Mouse (Mus musculus) common myeloid progenitor, adult 5-6 weeks (primary cell): ENCODE measurements at regions not wholly inside any gene's neighbourhood (a gene's known extent, or its start where the extent isn't known, plus 50 kb on each side); places are given as distances from the start of the nearest gene placed in this dataset.

Experiments
- ATAC-seq: replicated peaks from 2 replicates; pipeline ENCODE4 v1.8.0; 2016; ENCODE audit warnings: low read depth, mild to moderate bottlenecking, moderate TSS enrichment, inconsistent platforms; ENCODE audit not compliant: poor library complexity, severe bottlenecking

DNA sequence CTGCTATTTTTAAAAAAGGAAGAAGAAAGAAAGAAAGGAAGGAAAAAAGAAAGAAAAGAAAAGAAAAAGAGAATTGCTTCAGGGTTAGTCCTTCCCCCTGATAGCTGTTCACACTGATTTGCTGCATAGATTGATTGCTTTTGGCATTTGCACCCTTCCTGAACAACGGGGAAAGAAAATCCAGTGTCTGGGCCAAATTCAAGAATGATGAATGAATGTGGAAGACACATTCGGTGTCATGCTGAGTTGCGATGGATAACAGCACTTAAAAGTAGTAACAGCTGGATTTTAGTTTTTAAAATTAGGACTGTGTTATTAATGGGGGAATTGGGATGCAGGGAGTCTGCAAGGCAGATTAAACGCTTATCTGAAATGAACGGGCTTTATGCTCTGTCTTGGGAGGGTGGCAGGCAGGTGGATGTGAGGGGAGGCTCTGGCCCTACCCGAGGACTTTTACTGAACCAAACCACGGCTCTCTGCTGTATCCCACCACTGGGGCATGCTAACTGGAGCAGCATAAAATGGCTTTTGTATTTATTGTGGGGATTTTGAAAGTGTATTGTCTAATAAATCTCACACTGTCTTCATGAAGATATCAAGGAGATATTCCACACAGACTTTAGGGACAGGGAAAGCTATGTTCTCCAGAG lies 114.4 kb downstream of the Lca5 start:
- no peak for ATAC-seq

DNA sequence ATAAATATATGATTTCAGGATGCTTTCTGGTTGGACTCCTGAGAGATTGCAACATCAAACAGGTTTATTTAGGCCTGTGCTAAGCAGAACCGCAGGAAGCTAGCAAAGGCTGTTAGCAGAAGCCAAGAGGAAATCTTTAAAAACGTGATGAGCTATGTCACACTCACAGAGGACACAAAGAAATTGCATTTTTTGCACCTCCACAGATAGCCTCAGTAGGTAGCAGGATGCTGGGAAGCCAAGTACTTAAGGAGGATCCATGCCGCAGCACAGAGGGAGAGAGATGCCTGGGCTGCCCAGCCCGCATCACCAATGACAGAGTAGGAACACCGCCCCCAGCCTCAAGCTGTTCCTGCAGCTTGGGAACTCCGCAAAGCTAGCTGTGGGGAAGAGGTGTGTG lies 115.0 kb downstream of the Lca5 start:
- ATAC-seq = peak; percentile 47

GRCm38 (mm10) chr9:83324336-83324735 lies 116.6 kb downstream of the Lca5 start:
- peak; percentile 81 for ATAC-seq

- no peak for ATAC-seq
Observed at GRCm38 (mm10) chr9:83322991-83323583, 117.8 kb downstream of the Lca5 start.

- ATAC-seq = peak; percentile 59
Observed at GRCm38 (mm10) chr9:83321793-83322192, 119.1 kb downstream of the Lca5 start.

- no peak for ATAC-seq
Observed at GRCm38 (mm10) chr9:83320834-83321233, 120.1 kb downstream of the Lca5 start.

GRCm38 (mm10) chr9:83316818-83317162 lies 124.1 kb downstream of the Lca5 start:
- ATAC-seq = no peak

- no peak for ATAC-seq
Observed at GRCm38 (mm10) chr9:83315941-83316817, 124.7 kb downstream of the Lca5 start.

DNA sequence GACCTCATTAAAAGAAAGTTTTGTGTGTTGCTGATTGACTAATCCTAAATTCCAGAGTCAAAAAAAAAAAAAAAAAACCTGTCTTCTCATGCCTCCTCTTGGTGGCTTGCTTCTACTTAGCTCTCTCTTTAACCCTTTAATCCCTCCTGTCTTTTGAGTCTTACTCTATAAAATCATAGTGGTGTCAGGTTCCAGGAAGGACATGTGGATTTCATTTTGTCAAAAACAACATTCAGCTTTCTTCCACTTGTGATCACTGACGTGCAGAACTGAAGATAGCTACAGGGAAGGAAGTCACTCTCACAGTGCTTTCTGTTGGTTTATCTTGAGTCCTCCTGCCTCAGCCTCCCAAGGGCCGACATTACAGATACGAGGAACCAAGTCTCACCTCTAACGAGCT lies 132.2 kb downstream of the Lca5 start:
- no peak for ATAC-seq

DNA sequence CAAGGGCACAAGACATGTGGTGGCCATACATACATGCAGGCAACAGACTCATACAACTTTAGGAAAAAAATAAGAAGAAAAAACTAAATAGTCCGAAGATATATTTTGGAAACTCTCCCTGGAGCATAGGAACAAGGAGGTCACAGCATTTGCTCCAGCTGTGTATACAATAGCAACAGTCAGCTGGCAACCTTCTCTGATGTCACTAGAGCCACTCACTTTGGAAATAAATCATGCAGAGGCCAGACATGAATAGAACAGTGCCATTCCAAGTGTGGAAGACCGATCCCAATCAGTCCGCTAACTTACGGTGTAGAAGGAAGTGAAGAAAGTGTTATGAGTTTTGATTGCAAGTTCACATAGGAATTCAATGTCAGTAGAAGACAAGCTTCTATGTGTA lies 132.8 kb downstream of the Lca5 start:
- no peak for ATAC-seq

DNA sequence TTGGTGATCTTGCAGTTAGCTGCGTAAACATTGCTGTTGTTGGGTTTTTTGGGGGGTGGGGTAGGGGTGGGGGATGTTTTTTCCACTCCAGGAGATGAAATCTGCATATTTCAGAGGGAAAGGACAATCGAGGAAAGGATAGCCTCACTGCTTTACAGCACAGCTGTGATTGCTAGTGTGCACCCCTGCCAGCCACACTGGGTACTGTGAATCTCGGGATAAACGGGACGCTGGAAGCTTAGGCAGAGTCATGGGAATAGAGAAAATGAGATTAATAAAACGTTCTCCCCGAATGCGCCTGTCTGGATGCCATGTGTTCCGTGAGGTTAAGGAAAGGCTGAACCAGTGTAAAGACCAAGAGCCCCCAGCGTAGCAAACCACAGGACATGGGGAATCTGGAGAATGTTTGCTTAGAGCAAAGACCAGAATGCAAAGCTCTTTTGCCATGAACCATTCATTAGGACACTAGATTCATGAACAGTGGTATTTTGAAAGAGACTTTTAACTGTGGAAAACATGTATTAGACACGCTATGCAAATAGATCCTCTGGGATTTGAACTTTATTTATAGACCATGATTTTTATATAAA lies 133.5 kb downstream of the Lca5 start:
- no peak for ATAC-seq

DNA sequence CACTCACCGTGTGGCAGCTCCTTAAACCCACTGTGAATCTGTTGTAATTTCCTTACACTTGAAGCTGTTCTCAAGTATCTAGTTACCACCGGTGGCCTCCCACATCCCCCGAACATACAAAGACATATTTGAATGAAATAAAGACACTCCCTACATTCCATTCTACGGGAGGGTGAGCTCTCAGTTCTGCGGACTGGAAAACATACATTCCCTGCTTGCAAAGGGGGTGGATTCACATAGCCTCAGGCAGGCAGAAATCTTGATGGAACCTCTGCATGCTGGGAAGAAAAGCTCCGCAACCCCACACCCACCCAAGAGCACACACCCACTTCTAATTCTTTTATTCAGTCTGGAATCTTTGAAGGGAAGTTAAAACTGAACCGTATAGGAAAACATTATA lies 136.0 kb downstream of the Lca5 start:
- ATAC-seq = no peak

DNA sequence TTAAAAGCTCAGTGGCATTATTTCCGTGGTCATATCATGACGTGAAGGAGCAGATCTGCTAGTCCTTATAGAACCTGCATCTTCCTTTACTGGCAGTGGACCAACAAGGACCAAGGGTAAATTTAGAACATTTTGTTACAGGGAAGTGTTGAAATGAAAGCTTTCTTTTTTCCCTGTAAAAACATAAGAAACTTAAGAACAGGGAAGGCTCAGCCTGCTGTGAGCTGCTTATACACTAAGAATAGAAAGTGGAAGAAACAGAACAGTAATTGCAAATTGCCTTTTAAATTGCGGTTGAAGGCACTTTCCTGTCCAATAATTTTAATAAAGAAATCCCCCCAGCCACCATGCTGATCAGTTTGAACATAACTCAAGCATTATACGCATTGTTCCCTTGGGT lies 140.4 kb downstream of the Lca5 start:
- 0 out of 2 replicates have a peak, but pooled peaks have one; percentile 32 for ATAC-seq

- no peak for ATAC-seq
Observed at GRCm38 (mm10) chr9:83300044-83300443, 140.9 kb downstream of the Lca5 start.

DNA sequence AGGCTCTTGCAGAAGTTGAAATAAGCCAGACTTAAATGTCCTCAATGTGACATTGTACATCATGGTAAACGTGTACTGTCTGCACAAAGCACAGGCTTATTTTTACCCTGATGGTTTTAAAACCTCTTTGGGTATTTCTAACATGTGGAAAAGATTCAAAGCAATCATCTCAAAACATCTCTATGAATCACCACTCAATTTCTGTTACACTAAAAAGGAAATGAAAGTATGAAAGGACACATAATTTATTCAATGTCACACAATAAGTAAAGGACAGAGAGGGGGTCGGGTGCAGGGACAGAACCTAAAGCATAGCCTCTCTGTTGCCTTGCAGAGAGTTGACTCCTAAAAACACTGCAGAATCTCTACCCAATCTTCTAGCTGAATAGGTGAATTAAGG lies 141.3 kb downstream of the Lca5 start:
- no peak for ATAC-seq

DNA sequence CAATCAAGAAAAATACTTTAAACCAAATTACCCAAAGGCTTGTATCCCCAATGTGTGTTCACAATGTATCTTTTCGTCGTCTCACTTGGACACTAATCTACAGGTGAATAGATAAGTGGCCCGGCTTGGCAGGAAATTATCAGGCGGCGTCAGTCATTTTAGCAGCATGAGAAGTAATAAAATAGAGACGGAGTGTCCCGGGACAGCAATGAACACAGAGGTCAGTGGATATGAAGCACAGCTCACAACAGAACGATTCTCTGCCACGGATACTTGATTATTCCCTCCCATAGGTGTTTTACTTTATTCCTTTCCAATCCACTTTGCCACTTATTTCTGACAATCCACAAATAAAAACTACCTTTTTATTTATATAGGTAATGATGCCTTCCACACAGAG lies 145.5 kb downstream of the Lca5 start:
- no peak for ATAC-seq

DNA sequence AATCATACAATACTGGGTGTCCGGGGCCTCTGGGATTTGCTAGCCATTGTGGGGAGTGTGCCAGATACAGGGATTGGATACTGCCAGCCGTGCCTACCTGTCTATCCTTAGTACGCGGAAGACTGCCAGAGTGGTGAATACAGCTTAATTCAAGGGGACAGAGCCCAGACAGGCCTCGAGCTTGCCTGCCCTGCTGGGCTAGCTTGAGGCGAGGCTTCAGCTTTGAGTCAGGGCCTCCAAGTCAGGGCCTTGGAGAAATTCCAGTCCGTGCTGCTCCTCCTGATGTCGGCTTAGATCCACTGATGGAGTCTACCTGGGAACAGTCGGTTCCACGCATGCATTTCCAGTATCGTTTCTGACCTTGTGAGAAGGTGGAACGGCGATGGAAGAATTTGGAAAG lies 146.5 kb downstream of the Lca5 start:
- no peak for ATAC-seq

DNA sequence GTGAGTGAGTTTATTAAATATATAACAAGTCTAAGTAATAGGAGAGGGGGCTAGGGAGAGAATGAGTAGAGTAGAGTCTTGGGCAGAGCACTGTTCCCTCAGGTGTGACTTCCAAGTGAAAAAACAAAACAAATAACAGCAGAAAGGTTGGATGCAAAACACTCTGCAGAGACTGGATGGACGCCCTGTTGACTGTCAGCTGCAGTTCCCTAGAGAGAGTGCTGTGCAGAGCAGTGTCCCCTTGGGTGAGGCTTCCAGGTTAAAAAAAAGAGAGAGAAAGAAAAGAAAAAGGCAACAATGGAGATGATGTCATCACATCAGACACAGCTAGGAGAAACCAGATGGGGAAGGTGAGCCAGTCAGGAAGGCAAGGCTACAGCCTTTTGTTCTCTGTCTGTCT lies 137.6 kb upstream of the Hmgn3 start:
- no peak for ATAC-seq

- no peak for ATAC-seq
Observed at GRCm38 (mm10) chr9:83283662-83284061, 137.2 kb upstream of the Hmgn3 start.

- ATAC-seq = no peak
Observed at GRCm38 (mm10) chr9:83283249-83283648, 136.8 kb upstream of the Hmgn3 start.

GRCm38 (mm10) chr9:83277791-83278190 lies 131.3 kb upstream of the Hmgn3 start:
- ATAC-seq = peak; percentile 73
